Mouse (Mus musculus): ENCODE measurements around the gene Spata48.

Gene Spata48

DNA sequence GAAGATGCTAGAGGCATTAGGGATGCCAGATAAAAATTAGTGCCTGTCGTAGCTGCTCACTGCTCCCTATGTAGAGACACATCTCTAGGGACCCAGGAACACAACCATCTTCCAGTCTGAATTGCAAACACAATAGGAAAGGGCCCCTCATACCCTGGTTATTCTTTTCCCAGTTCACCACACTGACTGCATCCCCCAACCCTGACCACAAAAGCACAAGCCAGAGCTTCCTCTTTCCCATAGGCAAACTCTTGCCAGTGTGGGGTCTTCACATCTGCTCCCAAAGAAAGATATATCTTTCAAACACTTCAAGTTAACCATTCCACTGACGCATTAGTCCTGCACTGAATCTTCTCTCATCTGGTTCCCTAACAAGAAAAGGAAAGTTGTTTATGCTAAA is 68.2 kb downstream of the Spata48 start:
- in situ Hi-C loops (cut with MboI, MseI), result no loop called here

DNA sequence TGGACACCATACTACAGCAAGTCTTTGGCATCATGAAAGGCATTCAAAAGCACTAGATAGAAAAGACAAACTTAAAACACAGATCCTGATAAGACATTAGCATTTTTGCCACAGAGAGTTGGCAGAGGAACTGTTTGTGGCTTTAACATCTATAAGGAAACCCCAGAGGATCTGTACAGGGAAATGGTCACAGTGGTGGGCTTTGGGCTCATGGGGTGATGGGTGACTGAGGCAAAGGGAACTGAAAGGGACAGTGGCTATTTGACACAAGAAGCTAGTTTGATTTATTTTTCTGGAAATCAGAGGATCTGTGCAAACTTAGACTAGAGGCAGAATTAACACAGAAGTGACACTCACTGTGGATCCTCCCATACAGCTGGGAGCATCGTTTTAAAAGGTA is 74.4 kb downstream of the Spata48 start:
- in situ Hi-C loops (cut with MboI, MseI), result no loop called here

DNA sequence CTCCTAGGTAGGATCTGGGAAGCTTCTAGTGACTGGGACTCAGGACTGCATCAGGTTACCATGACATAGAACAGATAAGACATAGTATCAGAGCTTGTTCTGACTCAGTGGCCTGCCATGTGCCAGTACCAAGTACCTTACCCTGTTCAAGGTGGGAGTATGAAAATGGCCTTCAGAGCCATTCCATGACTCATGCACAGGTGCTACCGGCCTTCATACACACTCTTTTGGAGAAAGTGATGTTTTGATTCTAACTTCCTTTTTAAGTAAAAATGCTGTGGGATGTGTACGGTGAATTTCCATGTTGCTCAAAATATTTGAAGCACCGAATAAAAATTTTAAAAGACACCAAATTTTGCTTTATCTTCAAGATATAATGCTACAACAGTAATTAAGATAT is 84.1 kb downstream of the Spata48 start:
- in situ Hi-C loops (cut with MboI, MseI), result no loop called here

DNA sequence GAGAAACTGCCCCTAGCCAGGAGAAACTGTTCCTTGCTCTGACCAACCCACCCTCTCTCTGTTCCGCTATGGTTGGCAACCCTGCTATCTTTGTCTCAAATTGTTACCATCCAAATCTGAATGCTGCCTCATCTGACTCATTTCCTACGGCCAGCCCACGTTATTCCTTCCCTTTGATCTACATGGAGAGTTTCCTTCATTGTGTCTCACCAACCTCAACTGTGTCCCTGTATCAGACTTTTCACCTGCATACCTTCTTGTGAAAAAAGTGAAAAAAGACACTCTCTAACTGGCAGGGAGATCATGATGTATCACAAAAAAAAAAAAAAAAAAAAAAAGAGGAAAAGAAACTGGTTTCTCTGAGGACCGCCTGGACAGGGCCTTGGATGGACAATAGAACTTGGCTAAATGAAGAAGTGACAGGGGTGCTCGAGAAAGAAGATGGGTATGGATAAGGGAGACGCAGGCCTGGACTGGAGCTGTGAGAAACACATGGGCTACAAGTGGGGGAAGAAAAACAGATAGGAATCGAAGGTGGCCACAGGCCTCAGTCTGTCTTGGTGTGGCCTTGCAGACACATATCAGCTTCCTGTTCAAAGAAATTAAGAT is 85.1 kb downstream of the Spata48 start:
- in situ Hi-C loops (cut with MboI, MseI), result no loop called here

DNA sequence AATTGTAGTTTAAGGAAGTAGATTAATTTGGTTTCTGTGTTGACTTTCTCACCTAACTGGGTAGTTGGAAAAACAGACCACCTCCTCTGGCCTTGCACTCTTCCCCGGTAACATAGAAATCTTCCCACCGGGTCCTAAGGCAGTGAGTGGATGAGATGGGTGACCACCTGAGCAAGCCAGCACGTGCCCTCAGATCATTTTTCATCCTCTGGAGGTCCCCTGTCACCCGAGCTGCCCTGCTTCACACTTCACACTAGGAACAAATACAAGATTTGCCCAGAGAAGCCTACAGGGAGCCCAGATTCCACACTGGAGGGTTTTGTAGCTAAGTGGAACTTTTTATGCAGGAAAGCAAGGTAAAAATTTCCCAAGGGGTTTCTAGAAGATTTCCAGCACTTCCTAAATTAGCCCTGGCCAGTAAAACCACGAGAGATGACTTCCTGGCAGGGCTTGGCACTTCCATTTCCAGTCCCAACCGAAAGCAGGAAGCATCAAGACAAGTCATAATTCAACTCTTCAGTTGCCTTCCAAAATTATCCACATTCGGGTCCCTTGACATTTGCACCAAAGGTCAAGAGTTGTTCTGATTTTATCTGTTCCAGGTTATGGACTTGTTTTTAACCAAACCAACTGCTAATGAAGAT is 85.8 kb downstream of the Spata48 start:
- in situ Hi-C loops (cut with MboI, MseI), result no loop called here

DNA sequence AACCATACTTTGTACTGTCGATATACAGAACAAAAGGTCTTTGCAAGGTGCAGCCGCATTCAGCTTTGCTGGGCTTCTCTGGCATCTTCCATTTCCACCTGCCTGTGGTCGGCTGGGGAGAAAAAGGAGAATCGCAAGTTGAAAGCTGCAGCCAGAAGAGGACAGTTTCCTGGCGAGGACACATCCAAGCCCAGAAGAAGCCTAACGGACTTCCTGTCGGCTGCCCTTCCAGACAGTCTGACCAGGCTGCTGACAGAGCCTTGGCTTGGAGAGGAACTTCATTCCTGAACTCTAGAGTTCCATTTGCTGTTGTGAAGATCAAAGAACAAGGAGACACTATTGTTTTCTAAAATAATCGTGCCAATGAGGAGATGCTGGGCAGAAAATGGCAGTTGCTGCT is 93.7 kb downstream of the Spata48 start:
- in situ Hi-C loops (cut with MboI, MseI), result loop anchor here in 1 of 2 experiments (5.0 kb wide), 1 partner anchor 53 kb away; no protein-coding TSS in a partner anchor

DNA sequence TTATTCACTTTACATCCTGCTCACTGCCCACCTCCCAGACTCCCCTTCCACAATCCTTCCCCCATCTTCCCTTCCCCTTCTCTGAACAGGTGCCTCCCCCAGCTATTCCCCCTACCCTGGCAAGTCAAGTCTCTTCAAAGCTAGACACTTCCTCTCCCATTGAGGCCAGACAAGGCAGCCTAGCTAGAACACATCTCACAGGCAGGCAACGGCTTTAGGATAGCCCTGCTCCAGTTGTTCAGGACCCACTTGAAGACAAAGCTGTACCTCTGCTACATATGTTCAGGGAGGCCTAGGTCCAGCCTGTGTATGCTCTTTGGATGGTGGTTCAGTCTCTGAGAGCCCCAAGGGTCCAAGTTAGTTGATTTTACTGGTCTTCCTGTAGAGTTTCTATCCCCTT is 94.3 kb downstream of the Spata48 start:
- in situ Hi-C loops (cut with MboI, MseI), result loop anchor here in 1 of 2 experiments (5.0 kb wide), 1 partner anchor 54 kb away; no protein-coding TSS in a partner anchor

DNA sequence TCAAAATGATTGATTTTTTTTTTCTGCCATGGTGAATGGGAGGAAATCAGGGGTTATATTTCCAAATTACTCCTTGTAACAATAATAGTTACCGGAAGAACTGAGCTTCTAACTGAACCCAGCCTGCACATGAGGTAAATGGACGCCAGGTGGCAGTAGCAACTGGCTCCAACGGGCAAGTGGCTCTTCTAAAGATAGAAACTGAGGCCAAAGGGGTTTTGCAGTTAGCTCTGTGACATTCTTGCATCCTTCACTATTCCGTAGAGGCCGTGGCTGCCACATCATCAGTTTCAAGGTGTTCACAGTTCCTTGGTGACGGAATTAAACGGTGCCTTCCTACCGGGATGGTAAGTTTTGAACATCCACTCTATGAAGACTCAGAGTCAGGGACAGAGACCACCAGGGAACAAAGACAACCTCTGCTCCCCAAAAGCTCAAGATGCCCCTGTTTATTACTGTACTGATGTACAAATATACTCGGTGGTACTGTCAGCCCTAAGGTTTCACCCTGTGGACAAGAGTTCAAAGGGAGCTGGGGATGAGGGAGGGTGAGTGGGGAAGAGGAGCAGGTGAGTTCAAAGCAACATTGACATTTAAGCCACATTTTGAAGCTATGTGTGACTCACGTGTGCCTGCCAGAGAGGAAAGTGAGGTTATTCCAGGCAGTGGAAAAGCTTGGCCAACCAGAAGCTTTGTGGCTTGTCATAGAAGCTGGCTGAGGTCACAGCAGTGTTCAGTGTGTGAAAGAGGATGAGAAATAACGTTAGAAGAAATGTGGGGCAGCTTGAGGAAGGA is 95.5 kb downstream of the Spata48 start:
- in situ Hi-C loops (cut with MboI, MseI), result loop anchor here in 1 of 2 experiments (5.0 kb wide), 1 partner anchor 55 kb away; no protein-coding TSS in a partner anchor

DNA sequence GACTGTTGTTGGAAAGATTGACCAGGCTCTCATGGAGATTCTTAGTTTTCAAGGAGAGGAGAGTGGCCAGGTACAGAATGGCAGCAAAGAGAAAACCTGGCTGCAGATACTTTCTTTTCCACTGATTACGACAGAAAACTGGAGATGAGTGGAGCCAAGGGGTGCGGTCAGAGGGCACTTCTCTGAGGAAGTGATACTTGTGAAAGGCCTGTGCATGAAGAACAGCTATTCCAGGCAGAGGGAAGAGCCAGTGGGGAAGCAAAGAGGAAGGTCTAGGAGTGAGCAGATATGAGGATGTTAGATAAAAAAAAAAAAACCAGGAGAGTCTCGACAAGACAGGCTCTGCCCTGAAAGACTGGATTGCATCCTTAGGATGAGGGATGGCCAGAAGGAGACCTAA is 96.8 kb downstream of the Spata48 start:
- in situ Hi-C loops (cut with MboI, MseI), result loop anchor here in 1 of 2 experiments (5.0 kb wide), 1 partner anchor 56 kb away; no protein-coding TSS in a partner anchor

DNA sequence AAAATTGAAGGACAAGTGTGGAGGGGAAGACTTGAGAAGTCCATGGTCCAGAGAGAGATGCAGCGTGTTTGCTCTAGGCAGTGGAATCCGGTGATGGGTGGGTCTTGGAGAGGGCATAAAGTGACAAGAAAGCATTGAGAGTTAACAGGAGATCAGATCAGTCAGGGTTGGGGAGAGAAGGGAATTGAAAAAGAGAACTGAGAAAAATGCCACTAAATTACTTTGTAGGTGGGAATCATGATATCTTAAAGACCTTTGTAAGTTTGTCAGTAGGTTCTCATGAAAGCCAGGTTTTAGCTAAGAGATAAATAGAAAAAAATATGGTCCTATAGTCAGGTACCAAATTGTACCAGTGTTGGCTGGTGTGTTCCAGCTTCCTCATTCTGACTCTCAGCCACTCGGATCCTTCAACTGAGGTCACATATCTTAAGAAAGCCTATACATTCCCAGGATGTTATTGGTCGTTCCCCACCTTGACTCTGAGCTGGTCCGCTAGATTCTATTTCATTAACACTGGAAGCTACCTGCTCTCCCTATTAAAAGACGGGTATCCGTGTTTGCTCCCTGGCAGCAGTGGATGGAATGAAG is 97.3 kb downstream of the Spata48 start:
- in situ Hi-C loops (cut with MboI, MseI), result loop anchor here in 1 of 2 experiments (5.0 kb wide), 1 partner anchor 57 kb away; no protein-coding TSS in a partner anchor

DNA sequence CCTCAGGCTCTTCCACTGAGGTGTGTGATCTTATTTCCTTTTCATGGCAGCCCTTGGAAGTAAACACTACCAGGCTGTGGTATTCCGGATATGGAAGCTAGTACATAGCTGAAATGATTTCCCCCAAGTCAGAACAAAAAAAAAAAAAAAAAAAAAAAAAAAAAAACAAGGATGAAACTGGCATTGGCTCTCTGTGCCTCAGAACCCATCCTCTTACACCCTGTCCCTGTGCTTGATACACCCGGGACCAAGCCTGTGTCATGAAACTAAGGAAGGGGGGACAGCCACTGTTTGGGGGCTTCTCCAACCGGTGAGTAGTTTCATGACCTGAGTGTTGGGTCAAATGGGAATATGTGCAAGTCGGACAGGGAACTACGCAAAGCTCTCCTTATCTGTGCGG is 99.2 kb downstream of the Spata48 start:
- in situ Hi-C loops (cut with MboI, MseI), result loop anchor here in 1 of 2 experiments (5.0 kb wide), 1 partner anchor 176 kb away; no protein-coding TSS in a partner anchor

DNA sequence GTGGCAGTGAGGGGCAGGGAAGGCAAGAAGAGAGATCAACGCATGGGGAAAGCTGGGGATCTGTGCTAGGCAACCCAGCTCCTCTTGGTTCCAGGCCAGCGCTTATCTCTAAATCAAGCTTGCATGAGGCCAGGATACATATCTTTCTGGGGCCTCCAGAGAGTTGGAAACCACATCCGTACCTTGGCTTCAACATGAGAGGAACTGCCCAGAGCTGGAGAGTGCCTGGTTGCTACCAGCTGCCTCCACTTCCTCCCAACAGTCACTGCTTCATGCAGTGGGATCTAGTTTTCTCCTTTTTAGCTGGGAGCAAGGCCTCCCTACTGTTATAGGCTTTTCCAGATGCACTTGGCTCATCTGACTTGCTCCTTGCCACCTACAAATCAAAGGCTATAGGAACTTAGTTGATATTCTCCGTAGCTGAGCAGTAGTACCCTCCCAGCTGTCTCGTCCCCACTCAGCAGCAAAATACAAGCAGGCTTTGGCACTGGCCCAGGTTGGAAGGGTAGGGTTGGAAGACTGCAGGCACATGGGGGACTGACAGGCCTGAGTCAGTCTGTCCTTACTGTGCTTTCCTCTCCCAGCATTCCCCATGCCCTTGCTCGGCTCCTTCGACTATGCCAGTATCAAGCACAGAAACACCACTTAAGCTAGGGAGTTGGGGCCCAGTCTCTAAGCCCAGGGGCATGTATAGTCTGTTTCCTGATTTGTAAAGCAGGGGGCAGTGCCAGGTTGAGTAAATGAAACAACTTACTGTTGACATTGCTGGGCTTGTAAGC is 102.6 kb downstream of the Spata48 start:
- in situ Hi-C loops (cut with MboI, MseI), result loop anchor here (5.0 kb wide), 4 partner anchors 62 to 173 kb away; no protein-coding TSS in a partner anchor
